Mouse (Mus musculus) cerebellum, postnatal 10 days (tissue): Measurements from ENCODE around the gene Lrcol1.

Source experiments
- DNase-seq, 2 experiments: peaks; one replicate each; pipeline ENCODE4 v3.0.0; 2021; ENCODE audit warnings: mixed read lengths in 2 of 2

The Lrcol1 gene

GRCm38 (mm10) chr5:110386371-110387330 lies 42.1 kb downstream of the Lrcol1 start:
- DNase-seq = peak; percentile 81 to 87

GRCm38 (mm10) chr5:110387332-110387731 lies 42.8 kb downstream of the Lrcol1 start:
- DNase-seq = no peak

DNA sequence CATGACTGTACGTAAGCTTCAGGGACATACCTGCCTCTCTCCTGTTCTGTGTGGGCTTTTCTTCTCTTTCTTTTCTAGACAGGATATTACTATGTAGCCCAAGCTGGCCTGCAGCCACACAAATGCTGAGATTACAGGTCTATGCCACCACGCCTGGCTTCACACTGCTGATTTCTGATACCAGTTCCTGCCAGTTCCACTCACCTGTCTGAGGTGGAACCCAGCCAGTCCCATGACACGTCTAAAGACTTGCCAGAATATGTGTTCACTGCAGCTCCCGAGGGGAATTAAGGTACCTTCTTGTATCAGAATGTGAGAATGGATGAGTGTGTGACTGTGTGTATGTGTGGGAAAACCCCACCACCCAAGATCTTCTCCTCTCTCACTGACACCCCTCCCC lies 46.1 kb downstream of the Lrcol1 start:
- DNase-seq = peak; percentile 86

DNA sequence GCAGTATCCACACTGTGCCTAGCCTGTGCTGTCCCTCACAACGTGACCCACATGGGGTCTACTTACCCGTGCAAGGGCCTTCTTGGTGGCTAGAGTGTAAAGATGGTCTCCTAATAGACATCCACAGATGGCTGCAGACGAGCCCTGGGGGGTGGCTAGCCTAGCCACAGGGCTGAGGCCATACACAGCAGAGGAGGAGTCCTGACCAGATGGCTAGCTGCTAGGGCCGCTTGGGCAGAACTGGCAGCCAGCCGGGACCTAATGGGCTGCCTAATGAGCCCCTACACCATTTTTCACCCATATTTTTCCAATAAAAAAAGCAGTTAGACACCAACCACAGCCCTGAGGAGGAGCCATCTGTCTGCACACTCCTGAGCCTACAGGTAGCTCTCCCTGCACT lies 48.2 kb downstream of the Lrcol1 start:
- DNase-seq = peak; percentile 83 to 90

- peak; percentile 77 to 85 for DNase-seq
Measured at GRCm38 (mm10) chr5:110395006-110395661, 50.6 kb downstream of the Lrcol1 start.

DNA sequence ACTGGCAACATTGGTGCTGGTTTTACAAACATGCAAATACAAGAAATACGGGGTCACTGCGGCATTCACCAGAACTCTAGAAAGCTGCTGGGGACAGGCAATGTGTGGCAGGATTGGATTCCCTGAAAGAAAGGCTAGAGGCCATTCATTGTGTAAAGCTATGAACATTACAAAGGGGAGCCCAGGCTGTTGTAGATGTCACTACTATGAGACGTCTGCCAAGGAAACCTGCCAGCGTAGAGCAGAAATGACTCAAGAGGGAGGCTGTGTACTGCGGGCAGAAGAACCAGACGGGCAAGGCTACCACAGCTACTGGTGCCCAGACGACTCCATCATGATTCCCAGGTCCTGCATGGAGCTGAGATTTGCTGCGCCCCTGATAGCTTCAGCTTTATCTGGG lies 56.6 kb downstream of the Lrcol1 start:
- peak; percentile 68 to 75 for DNase-seq

- DNase-seq = no peak
Measured at GRCm38 (mm10) chr5:110402557-110402956, 58.0 kb downstream of the Lrcol1 start.

DNA sequence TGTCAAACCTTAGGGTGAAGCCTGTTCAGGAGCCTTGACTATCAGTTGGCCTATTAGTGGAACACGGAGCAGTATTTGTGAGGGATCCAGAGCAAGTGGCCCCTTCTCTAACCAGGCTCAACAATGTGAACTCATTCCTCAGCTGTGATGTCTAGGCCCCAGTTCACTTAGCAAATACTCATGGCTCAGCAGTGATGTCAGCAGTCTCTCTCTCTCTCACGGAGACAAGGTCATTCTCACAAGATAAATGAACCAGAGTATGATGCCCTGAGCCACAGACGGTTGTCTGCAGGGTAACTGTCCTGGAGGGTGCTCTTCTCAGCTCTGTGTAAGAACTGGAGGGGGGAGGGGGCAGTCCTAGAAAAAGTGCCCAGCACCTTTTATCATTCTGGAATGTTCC lies 59.4 kb downstream of the Lrcol1 start:
- no peak for DNase-seq
